In the genomic region with DNA sequence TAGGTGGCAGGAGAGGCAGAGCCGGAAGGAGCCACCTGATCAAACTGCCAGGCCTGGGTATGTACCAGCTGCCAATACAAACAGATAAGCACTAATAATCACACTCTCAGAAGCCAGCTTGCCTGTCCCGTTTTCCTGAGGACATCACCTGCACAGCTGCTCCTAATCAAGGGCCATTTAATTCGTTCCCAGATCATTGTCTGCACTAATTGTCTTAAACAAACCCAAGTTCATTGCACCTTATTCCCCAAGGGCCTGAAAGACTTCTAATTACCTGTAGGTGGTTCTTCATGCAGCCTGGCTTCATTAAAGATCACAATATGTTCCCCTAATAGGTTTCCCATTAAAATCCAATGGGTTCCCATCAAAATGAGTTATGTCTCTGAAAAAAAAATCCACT, we compare ENCODE assay signal across 19 mouse cellular contexts.
"Had no signal": no experiment of that assay in that cellular context is flagged by ENCODE, and none has a peak within 500 bp of the region (broad histone marks: within the 10 kb centered on the region; RNA-seq: fewer than 3 reads in every experiment).

No protein-coding gene starts in this region.

- H3K9me3 ChIP-seq: limb, embryonic 10.5 days; limb, embryonic 13.5 days; midbrain, embryonic 12.5 days; neural tube, embryonic 12.5 days had no signal

- DNase-seq: kidney, adult 8-10 months; kidney, postnatal 14 days; kidney, postnatal 4 days; layer of hippocampus, adult 9-11 months; liver; liver, postnatal 0 days; lung, embryonic 14.5 days; thymus, adult 2 months; thymus, postnatal 14 days; thymus, postnatal 4 days had no signal

- ATAC-seq: liver, postnatal 0 days; lung, postnatal 0 days; midbrain, embryonic 16.5 days had no signal

- H3K4me3 ChIP-seq: limb, embryonic 10.5 days; limb, embryonic 13.5 days; midbrain, embryonic 12.5 days; neural tube, embryonic 12.5 days had no signal

- H3K27ac ChIP-seq: limb, embryonic 10.5 days; limb, embryonic 13.5 days; liver, embryonic 14.5 days; macrophage; midbrain, embryonic 12.5 days; neural tube, embryonic 12.5 days; stomach, postnatal 0 days had no signal

- H3K4me2 ChIP-seq: limb, embryonic 13.5 days; lung, embryonic 14.5 days; midbrain, embryonic 12.5 days; neural tube, embryonic 12.5 days had no signal

- H3K4me1 ChIP-seq: midbrain, embryonic 12.5 days; neural tube, embryonic 12.5 days had no signal

- H3K9ac ChIP-seq: limb, embryonic 13.5 days; liver, embryonic 14.5 days; liver, postnatal 0 days; lung, embryonic 14.5 days; midbrain, embryonic 12.5 days; neural tube, embryonic 12.5 days had no signal

- H3K36me3 ChIP-seq: limb, embryonic 10.5 days; limb, embryonic 13.5 days; midbrain, embryonic 12.5 days; neural tube, embryonic 12.5 days had no signal

- H3K27me3 ChIP-seq: limb, embryonic 13.5 days; neural tube, embryonic 12.5 days had no signal
